In the genomic region with DNA sequence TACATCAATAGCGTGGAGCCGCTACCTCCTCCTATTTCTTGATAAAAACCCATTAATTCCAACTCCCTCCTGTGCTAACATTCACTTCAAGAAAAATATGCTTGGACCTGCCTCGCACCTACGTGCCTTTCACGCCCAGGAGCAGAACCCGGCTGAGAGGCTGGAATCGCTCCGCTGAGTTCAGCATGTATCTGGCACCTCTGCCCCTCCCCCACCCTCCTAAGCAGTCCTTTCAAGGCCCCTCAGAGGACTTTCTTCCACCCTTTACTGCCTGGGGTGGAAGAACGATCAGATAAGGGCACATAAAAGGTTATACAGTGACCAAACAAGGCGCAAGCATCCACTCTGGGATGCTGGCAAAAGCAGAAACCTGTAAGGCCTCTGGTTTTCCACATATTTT, we compare ENCODE assay signal across 10 mouse cellular contexts. TPM values are rescaled to one million over a fixed set of nuclear protein-coding genes. Genes with fewer than 3 reads are reported as not detected.
A peak's percentile ranks its signal among the peaks of the same experiment; 100 is the strongest.
DNase-seq lines count a peak whose midpoint lies in the region; TF ChIP-seq lines count a peak whose summit lies in the region.
"Had no signal": no experiment of that assay in that cellular context is flagged by ENCODE, and none has a peak within 500 bp of the region (broad histone marks: within the 10 kb centered on the region; RNA-seq: fewer than 3 reads in every experiment).

No protein-coding gene starts in this region.

- H3K27me3 ChIP-seq in kidney, adult 2 months (replicated peaks; ENCODE audit: control insufficient read depth, insufficient read depth, low read length) = no peaks in the 10 kb centered on the region

- peaks cover 17% of the 10 kb centered on the region for H3K4me1 ChIP-seq in kidney, adult 2 months (ENCODE audit: control insufficient read depth, insufficient read depth, low read length)

- WGBS in kidney, adult 2 months = 14% methylated on average over 10 of the region's 10 CpGs

- no peak for TF ChIP-seq POLR2A in kidney, adult 2 months (IDR thresholded peaks at IDR 0.05; ENCODE audit: low read depth, low read length)

- DNase-seq in kidney, adult 2 months = peak; percentile 36
- DNase-seq in kidney, adult 11 months = no peak
- peak; percentile 59 for DNase-seq in embryo, embryonic 11 days
- peak; percentile 61 for DNase-seq in kidney, postnatal 10 days
- DNase-seq in retina, postnatal 1 day = peak; percentile 34
- DNase-seq in adrenal gland, adult 8-10 months = no peak
- DNase-seq in layer of hippocampus, adult 8-10 months (ENCODE audit: low spot score in 2 of 2) = no peak
- DNase-seq: cerebellum, postnatal 25 days; gastrocnemius, postnatal 36 days had no signal

- no peak overlapping the region for H3K27ac ChIP-seq in kidney, adult 2 months (ENCODE audit: insufficient read depth, low read depth, low read length)

- H3K4me3 ChIP-seq in kidney, adult 2 months (ENCODE audit: insufficient read depth, low read depth, low read length) = no peak overlapping the region

- TF ChIP-seq CTCF in kidney, adult 2 months (conservative IDR thresholded peaks at IDR 0.05; ENCODE audit: insufficient read depth, insufficient read length, low read depth, low read length) = no peak

- H3K36me3 ChIP-seq in kidney, adult 2 months (ENCODE audit: control insufficient read depth, insufficient read depth, low read length) = no peaks in the 10 kb centered on the region
- H3K36me3 ChIP-seq: G1E had no signal

RNA-seq across cellular contexts. Expression of a gene that starts 26.4 kb away (rescaled TPM):
- 283 and 389 TPM in 2 replicates for polyA plus RNA-seq in kidney, adult 2 months (2012; rRNA removed)
- under 1 TPM; 0.15 to 0.42 (median 0.24) TPM for total RNA-seq in adrenal gland, adult 8-10 months (2022)
- 1 to 10 TPM in 1 of 4 experiments, under 1 TPM in 3; 0.45 to 1.0 (median 0.66) TPM for total RNA-seq in layer of hippocampus, adult 8-10 months (2022)
- total RNA-seq: gastrocnemius, postnatal 36 days had no signal
- polyA plus RNA-seq: G1E had no signal

RNA-seq across cellular contexts. Expression of a gene that starts 34.7 kb away (rescaled TPM):
- polyA plus RNA-seq in kidney, adult 2 months (2012; rRNA removed) = 1.3 and 1.7 TPM in 2 replicates
- total RNA-seq in adrenal gland, adult 8-10 months (2022) = 10 to 100 TPM in 2 of 4 experiments, 1 to 10 TPM in 2; 9.8 to 14.6 (median 10.2) TPM
- 10 to 100 TPM; 26.4 to 33.3 (median 30.0) TPM for total RNA-seq in layer of hippocampus, adult 8-10 months (2022)

RNA-seq across cellular contexts. Expression of a gene that starts 57.7 kb away (rescaled TPM):
- 0.08 and 1.8 TPM in 2 replicates for polyA plus RNA-seq in kidney, adult 2 months (2012; rRNA removed)
- under 1 TPM; 0.21 to 0.59 (median 0.54) TPM for total RNA-seq in adrenal gland, adult 8-10 months (2022)
- total RNA-seq in layer of hippocampus, adult 8-10 months (2022) = under 1 TPM; 0.16 to 0.59 (median 0.38) TPM
- total RNA-seq: G1E had no signal
- polyA plus RNA-seq: G1E had no signal

Comparison
In these comparisons a context has a peak if more than half of its experiments do, and no peak if none do; other contexts are left out.
1. DNase-seq: peak in kidney, adult 2 months (single experiment), embryo, embryonic 11 days (single experiment), kidney, postnatal 10 days (single experiment) and retina, postnatal 1 day (single experiment); none in kidney, adult 11 months (single experiment), adrenal gland, adult 8-10 months (single experiment) and layer of hippocampus, adult 8-10 months (0 of 2).